Mouse (Mus musculus) myocyte (in vitro differentiated cells): Measurements from ENCODE around the gene 1700011M02Rik. TPM values are rescaled to one million over a fixed set of nuclear protein-coding genes. Genes with fewer than 3 reads are reported as not detected.
"Not testable (repeated sequence)": the region's sequence is repeated elsewhere in the genome, so short reads cannot be mapped to it uniquely, and the experiment has no call there.

Experiments used
- H3K27me3 ChIP-seq: one replicate; pipeline ENCODE4 v1.6.1; 2011; ENCODE audit not compliant: control insufficient read depth, insufficient read depth, insufficient read length
- H3K36me3 ChIP-seq: one replicate; pipeline ENCODE4 v1.6.1; 2011; ENCODE audit not compliant: control insufficient read depth, insufficient read depth
- H3K4me2 ChIP-seq: one replicate; pipeline ENCODE4 v1.6.1; 2011; ENCODE audit warnings: low read depth, control low read depth
- H3K4me3 ChIP-seq: one replicate; pipeline ENCODE4 v1.5.1; 2011; ENCODE audit warnings: mild to moderate bottlenecking, control low read depth, moderate library complexity
- H3K79me2 ChIP-seq: one replicate; pipeline ENCODE4 v1.6.1; 2011; ENCODE audit not compliant: control insufficient read depth, insufficient read depth
- H3ac ChIP-seq: one replicate; pipeline ENCODE4 v1.6.1; 2011; ENCODE audit not compliant: control insufficient read depth, insufficient read length
- CEBPB ChIP-seq: IDR thresholded peaks from 2 replicates; pipeline ENCODE4 v1.6.1; 2011; ENCODE audit warnings: mild to moderate bottlenecking, moderate library complexity; ENCODE audit not compliant: poor library complexity, insufficient read depth, severe bottlenecking
- E2F4 ChIP-seq: IDR thresholded peaks from one replicate; pipeline ENCODE4 v1.6.1; 2011; ENCODE audit warnings: mild to moderate bottlenecking, control low read depth, moderate library complexity; ENCODE audit not compliant: insufficient read depth
- MAX ChIP-seq: IDR thresholded peaks from one replicate; pipeline ENCODE4 v1.6.1; 2011; ENCODE audit warnings: low read depth, mild to moderate bottlenecking, control low read depth
- MYOD1 ChIP-seq, 3 experiments: IDR thresholded peaks; one replicate each; pipeline ENCODE4 v1.6.1; 2011; ENCODE audit warnings: control low read depth in 2 of 3, low read depth in 2 of 3, mild to moderate bottlenecking in 2 of 3, moderate library complexity in 1 of 3; ENCODE audit not compliant: insufficient read length in 2 of 3, control insufficient read depth in 1 of 3
- MYOG ChIP-seq, 3 experiments: IDR thresholded peaks; one replicate each; pipeline ENCODE4 v1.6.1; 2011; ENCODE audit warnings: control low read depth in 2 of 3, low read depth in 2 of 3, mild to moderate bottlenecking in 2 of 3; ENCODE audit not compliant: insufficient read length in 2 of 3, control insufficient read depth in 1 of 3, insufficient read depth in 1 of 3
- POLR2A ChIP-seq: IDR thresholded peaks from one replicate; pipeline ENCODE4 v1.6.1; 2011; ENCODE audit warnings: low read depth, mild to moderate bottlenecking, control low read depth, moderate library complexity; ENCODE audit not compliant: insufficient read length
- POLR2AphosphoS2 ChIP-seq: IDR thresholded peaks from one replicate; pipeline ENCODE4 v1.6.1; 2011; ENCODE audit warnings: low read depth, control low read depth; ENCODE audit not compliant: insufficient read length
- REST ChIP-seq: IDR thresholded peaks from one replicate; pipeline ENCODE4 v1.6.1; 2011; ENCODE audit warnings: mild to moderate bottlenecking, control low read depth, moderate library complexity; ENCODE audit not compliant: insufficient read depth, insufficient read length
- SRF ChIP-seq: IDR thresholded peaks from one replicate; pipeline ENCODE4 v1.6.1; 2011; ENCODE audit warnings: low read depth; ENCODE audit not compliant: control insufficient read depth, insufficient read length
- TCF12 ChIP-seq: IDR thresholded peaks from one replicate; pipeline ENCODE4 v1.6.1; 2011; ENCODE audit warnings: mild to moderate bottlenecking, control low read depth; ENCODE audit not compliant: poor library complexity, insufficient read depth, severe bottlenecking
- TCF3 ChIP-seq: IDR thresholded peaks from one replicate; pipeline ENCODE4 v1.6.1; 2011; ENCODE audit warnings: low read depth, control low read depth; ENCODE audit not compliant: insufficient read length
- USF1 ChIP-seq: IDR thresholded peaks from one replicate; pipeline ENCODE4 v1.6.1; 2011; ENCODE audit warnings: low read depth, mild to moderate bottlenecking, control low read depth, moderate library complexity
- polyA plus RNA-seq: library from polyadenylated mRNA; unstranded; fragments of >200 nt; fragmentation: generic; extraction: Trizol; gene quantifications from one replicate; pipeline ENCODE4 v1.2.1, GENCODE M21; 2012; ENCODE audit warnings: missing spikeins

1700011M02Rik gene
- polyA plus RNA-seq, 1 experiment = not detected

GRCm38 (mm10) chrX:102933571-102934394 lies 25.1 kb downstream of the 1700011M02Rik start:
- Histone ChIP-seq H3K4me3 (no peak overlapping the region), H3K79me2 (no peaks in the 10 kb centered on the region), H3ac (no peak overlapping the region), H3K4me2 (no peak overlapping the region), H3K36me3 (no peaks in the 10 kb centered on the region), H3K27me3 (peaks cover 12% of the 10 kb centered on the region)
- TF ChIP-seq REST = no peak
- no peak for TF ChIP-seq USF1
- TF ChIP-seq TCF3 = no peak
- no peak for TF ChIP-seq CEBPB
- no peak for TF ChIP-seq SRF
- no peak for TF ChIP-seq POLR2A
- no peak for TF ChIP-seq MAX
- no peak for TF ChIP-seq POLR2AphosphoS2
- TF ChIP-seq MYOD1 (IDR thresholded peaks at IDR 0.05; ENCODE audit: control insufficient read depth in 1 of 3, insufficient read length in 2 of 3, low read depth in 2 of 3) = no peak
- no peak for TF ChIP-seq E2F4
- no peak for TF ChIP-seq MYOG (IDR thresholded peaks at IDR 0.05; ENCODE audit: control insufficient read depth in 1 of 3, insufficient read depth in 1 of 3, insufficient read length in 2 of 3, low read depth in 2 of 3)

GRCm38 (mm10) chrX:102934395-102934764 lies 25.7 kb downstream of the 1700011M02Rik start:
- H3ac ChIP-seq = no peak overlapping the region
- H3K79me2 ChIP-seq = no peaks in the 10 kb centered on the region
- H3K4me3 ChIP-seq = no peak overlapping the region
- peaks cover 12% of the 10 kb centered on the region for H3K27me3 ChIP-seq
- H3K36me3 ChIP-seq = no peaks in the 10 kb centered on the region
- no peak overlapping the region for H3K4me2 ChIP-seq
- TF ChIP-seq MYOG (IDR thresholded peaks at IDR 0.05; ENCODE audit: control insufficient read depth in 1 of 3, insufficient read depth in 1 of 3, insufficient read length in 2 of 3, low read depth in 2 of 3) = no peak
- no peak for TF ChIP-seq MYOD1 (IDR thresholded peaks at IDR 0.05; ENCODE audit: control insufficient read depth in 1 of 3, insufficient read length in 2 of 3, low read depth in 2 of 3)
- no peak for TF ChIP-seq MAX
- no peak for TF ChIP-seq E2F4

- no peaks in the 10 kb centered on the region for H3K79me2 ChIP-seq
- H3K27me3 ChIP-seq = peaks cover 12% of the 10 kb centered on the region
- TF ChIP-seq E2F4 = no peak
- TF ChIP-seq CEBPB = no peak
- no peak for TF ChIP-seq SRF
- no peak for TF ChIP-seq REST
- TF ChIP-seq POLR2AphosphoS2 = no peak
- TF ChIP-seq MYOG (IDR thresholded peaks at IDR 0.05; ENCODE audit: control insufficient read depth in 1 of 3, insufficient read depth in 1 of 3, insufficient read length in 2 of 3, low read depth in 2 of 3) = no peak
- TF ChIP-seq TCF12 = no peak
- no peak for TF ChIP-seq USF1
- no peak for TF ChIP-seq TCF3
- no peak for TF ChIP-seq MAX
- no peak for TF ChIP-seq POLR2A
- no peak for TF ChIP-seq MYOD1 (IDR thresholded peaks at IDR 0.05; ENCODE audit: control insufficient read depth in 1 of 3, insufficient read length in 2 of 3, low read depth in 2 of 3)
- no peak overlapping the region for H3K4me2 ChIP-seq
- H3ac ChIP-seq = no peak overlapping the region
- H3K36me3 ChIP-seq = no peaks in the 10 kb centered on the region
- H3K4me3 ChIP-seq = no peak overlapping the region
Observed at GRCm38 (mm10) chrX:102936743-102937142, 28.0 kb downstream of the 1700011M02Rik start.

- H3ac ChIP-seq, H3K79me2 ChIP-seq, H3K27me3 ChIP-seq, H3K4me2 ChIP-seq, H3K4me3 ChIP-seq, H3K36me3 ChIP-seq: not testable (repeated sequence)
Observed at GRCm38 (mm10) chrX:102950136-102950535, 41.4 kb downstream of the 1700011M02Rik start.

- Histone ChIP-seq H3K79me2 (no peaks in the 10 kb centered on the region), H3K36me3 (no peaks in the 10 kb centered on the region), H3ac (no peak overlapping the region), H3K27me3 (no peaks in the 10 kb centered on the region), H3K4me2 (no peak overlapping the region), H3K4me3 (no peak overlapping the region)
- TF ChIP-seq POLR2A = no peak
- no peak for TF ChIP-seq USF1
- TF ChIP-seq SRF = no peak
- TF ChIP-seq MYOG (IDR thresholded peaks at IDR 0.05; ENCODE audit: control insufficient read depth in 1 of 3, insufficient read depth in 1 of 3, insufficient read length in 2 of 3, low read depth in 2 of 3) = no peak
Observed at GRCm38 (mm10) chrX:102958917-102959316, 50.2 kb downstream of the 1700011M02Rik start.

Other genes starting within 250 kb of the 1700011M02Rik start
- gene Gm3880, start 221.9 kb upstream of the 1700011M02Rik start, polyA plus RNA-seq = not detected
- gene Gm9112, start 201.3 kb upstream of the 1700011M02Rik start, polyA plus RNA-seq = not detected
- gene Dmrtc1b, start 201.0 kb upstream of the 1700011M02Rik start, polyA plus RNA-seq = not detected
- gene Dmrtc1c1, start 105.9 kb upstream of the 1700011M02Rik start, polyA plus RNA-seq = not detected
- not detected for gene Dmrtc1c2, start 54.3 kb upstream of the 1700011M02Rik start, polyA plus RNA-seq
- gene 1700031F05Rik, start 40.9 kb upstream of the 1700011M02Rik start, polyA plus RNA-seq = not detected
- gene Dmrtc1a, start 218 bp upstream of the 1700011M02Rik start, polyA plus RNA-seq = not detected
- not detected for gene 1700018G05Rik, start 19.5 kb downstream of the 1700011M02Rik start, polyA plus RNA-seq